Mouse (Mus musculus) forebrain, postnatal 0 days (tissue): Measurements from ENCODE around the gene Jmjd8. TPM values are rescaled to one million over a fixed set of nuclear protein-coding genes. Genes with fewer than 3 reads are reported as not detected.
A peak's percentile ranks its signal among the peaks of the same experiment; 100 is the strongest.

Experiments
- ATAC-seq: fragments of 200-750 bp; cut with Nextera tagmentation; 2 replicates; pipeline ENCODE4 v1.8.0; 2017; ENCODE audit warnings: mild to moderate bottlenecking, moderate library complexity
- DNase-seq: peaks from one replicate; pipeline ENCODE4 v3.0.0-alpha.2; 2015
- H3K27ac ChIP-seq: fragments of 300-500 bp; sonication (generic); 2 replicates; pipeline ENCODE4 v1.5.1; 2014; ENCODE audit warnings: low read depth, mild to moderate bottlenecking, antibody characterized with exemption, low read length, moderate library complexity, mixed read lengths
- H3K27me3 ChIP-seq: fragments of 300-500 bp; sonication (generic); 2 replicates; pipeline ENCODE4 v1.6.1; 2014; ENCODE audit warnings: mild to moderate bottlenecking, low read length, mixed read lengths; ENCODE audit not compliant: insufficient read depth
- H3K36me3 ChIP-seq: fragments of 300-500 bp; sonication (generic); 2 replicates; pipeline ENCODE4 v1.6.1; 2014; ENCODE audit warnings: mild to moderate bottlenecking, moderate library complexity; ENCODE audit not compliant: insufficient read depth
- H3K4me1 ChIP-seq: fragments of 300-500 bp; sonication (generic); 2 replicates; pipeline ENCODE4 v1.6.1; 2014; ENCODE audit warnings: antibody characterized with exemption; ENCODE audit not compliant: insufficient read depth
- H3K4me2 ChIP-seq: fragments of 300-500 bp; sonication (generic); 2 replicates; pipeline ENCODE4 v1.6.1; 2014; ENCODE audit warnings: low read depth, mild to moderate bottlenecking, moderate library complexity
- H3K4me3 ChIP-seq: fragments of 300-500 bp; sonication (generic); 2 replicates; pipeline ENCODE4 v1.5.1; 2014; ENCODE audit warnings: low read depth, low read length, mixed read lengths
- H3K9ac ChIP-seq: fragments of 300-500 bp; sonication (generic); 2 replicates; pipeline ENCODE4 v1.6.1; 2014; ENCODE audit warnings: mild to moderate bottlenecking
- H3K9me3 ChIP-seq: fragments of 300-500 bp; sonication (generic); 2 replicates; pipeline ENCODE4 v1.6.1; 2016; ENCODE audit warnings: low read length
- CTCF ChIP-seq: sonication (generic); IDR thresholded peaks from 2 replicates; pipeline ENCODE4 v1.5.1; 2016; ENCODE audit warnings: antibody characterized with exemption, control low read depth, low read depth
- WGBS: fragments of 180-500 bp; shearing (Covaris S2); extraction: QIAGEN DNeasy Blood & Tissue Kit; methylation state at CpG from one replicate; pipeline ENCODE4 v1.1.7; 2014; 5-methylcytosine and 5-hydroxymethylcytosine counted together
- polyA plus RNA-seq: library from polyadenylated mRNA; unstranded; fragments of >200 nt; fragmentation: Nextera tagmentation; extraction: Ambion mirVana; gene quantifications from 2 replicates; pipeline ENCODE4 v1.2.1, GENCODE M21; 2015
- total RNA-seq: library from RNA; depleted of rRNA; stranded (reverse); fragments of >200 nt; gene quantifications from 2 replicates; pipeline ENCODE4 v1.2.3, GENCODE M21; 2014

Jmjd8 gene
- total and polyA plus RNA-seq, 2 experiments from 2014 or later = 49.5 to 52.2 TPM

DNA sequence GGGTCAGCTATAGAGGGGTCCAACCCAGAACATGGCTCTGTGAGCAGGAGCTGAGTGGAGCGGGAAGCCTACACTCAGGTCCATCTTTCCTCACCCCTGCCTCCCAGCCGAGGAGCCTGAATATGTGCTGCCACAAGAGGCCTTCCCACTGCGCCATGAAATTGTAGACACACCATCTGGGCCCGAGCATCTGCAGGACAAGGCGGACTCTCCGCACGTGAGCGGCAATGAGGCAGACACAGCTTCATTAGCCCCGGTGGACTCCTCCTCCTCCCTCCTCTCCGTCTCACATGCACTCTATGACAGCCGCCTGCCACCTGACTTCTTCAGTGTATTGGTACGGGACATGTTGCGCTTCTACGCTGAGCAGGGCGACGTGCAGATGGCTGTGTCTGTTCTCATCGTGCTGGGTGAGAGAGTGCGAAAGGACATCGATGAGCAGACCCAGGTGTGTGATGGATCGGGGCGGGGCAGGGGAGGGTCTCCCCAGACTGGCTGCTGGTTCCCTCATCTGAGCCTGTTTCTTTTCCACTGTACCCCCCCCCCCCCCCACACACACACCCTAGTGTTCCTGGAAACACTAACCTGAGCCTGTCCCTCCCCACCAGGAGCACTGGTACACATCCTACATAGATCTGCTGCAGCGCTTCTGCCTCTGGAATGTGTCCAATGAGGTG, 983 bp upstream of the Jmjd8 start:
- Histone ChIP-seq H3K36me3 (peaks cover 37% of the 10 kb centered on the region), H3K27me3 (no peaks in the 10 kb centered on the region), H3K4me3 (no peak overlapping the region), H3K4me1 (peaks cover 34% of the 10 kb centered on the region), H3K9ac (no peak overlapping the region; the same call in 1 of the 2 replicates), H3K9me3 (no peaks in the 10 kb centered on the region), H3K4me2 (no peak overlapping the region), H3K27ac (no peak overlapping the region)
- no peak for DNase-seq
- TF ChIP-seq CTCF = no peak
- 91% methylated on average over 22 of the region's 22 CpGs for WGBS
- ATAC-seq = no peak

DNA sequence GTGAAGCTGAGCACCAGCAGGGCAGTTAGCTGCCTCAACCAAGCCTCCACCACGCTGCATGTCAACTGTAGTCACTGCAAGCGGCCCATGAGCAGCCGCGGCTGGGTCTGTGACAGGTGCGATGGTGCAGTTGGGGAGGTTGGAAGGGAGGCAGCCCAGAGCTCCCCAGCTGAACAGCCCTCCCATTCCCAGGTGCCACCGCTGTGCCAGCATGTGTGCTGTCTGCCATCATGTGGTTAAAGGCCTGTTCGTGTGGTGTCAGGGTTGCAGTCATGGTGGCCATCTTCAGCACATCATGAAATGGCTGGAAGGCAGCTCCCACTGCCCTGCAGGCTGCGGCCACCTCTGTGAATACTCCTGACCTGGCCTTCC, 458 bp upstream of the Jmjd8 start:
- H3K9me3 ChIP-seq = no peaks in the 10 kb centered on the region
- H3K9ac ChIP-seq = peak overlapping the region; percentile 80
- 78% methylated on average over 8 of the region's 8 CpGs for WGBS
- no peak for TF ChIP-seq CTCF
- peak overlapping the region; percentile 58 for H3K4me2 ChIP-seq
- H3K27ac ChIP-seq = peak overlapping the region; percentile 95
- H3K27me3 ChIP-seq = no peaks in the 10 kb centered on the region
- DNase-seq = no peak
- peaks cover 34% of the 10 kb centered on the region for H3K4me1 ChIP-seq
- no peak for ATAC-seq
- H3K4me3 ChIP-seq = peak overlapping the region; percentile 52
- peaks cover 37% of the 10 kb centered on the region for H3K36me3 ChIP-seq

DNA sequence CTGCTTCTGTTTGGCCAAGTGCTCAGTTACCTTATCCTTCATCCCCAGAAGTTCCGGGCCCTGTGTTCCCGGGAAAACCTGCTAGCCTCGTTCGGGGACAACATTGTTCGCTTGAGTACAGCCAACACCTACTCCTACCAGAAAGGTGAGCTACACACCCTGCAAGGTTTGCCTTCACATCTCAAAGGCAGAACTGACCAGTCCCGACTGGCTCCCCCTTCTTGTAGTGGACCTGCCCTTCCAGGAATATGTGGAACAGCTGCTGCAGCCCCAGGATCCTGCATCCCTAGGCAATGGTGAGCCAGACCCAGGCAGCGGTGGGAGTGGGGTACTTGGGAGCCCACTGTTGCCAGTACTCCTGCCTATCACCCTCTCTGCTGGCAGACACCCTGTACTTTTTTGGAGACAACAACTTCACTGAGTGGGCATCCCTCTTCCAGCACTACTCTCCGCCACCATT, 921 bp downstream of the Jmjd8 start:
- TF ChIP-seq CTCF = no peak
- Histone ChIP-seq H3K27me3 (no peaks in the 10 kb centered on the region), H3K4me1 (peaks cover 30% of the 10 kb centered on the region), H3K9ac (peak overlapping the region; percentile 80), H3K4me2 (peak overlapping the region; percentile 58), H3K27ac (peak overlapping the region; percentile 95), H3K4me3 (peak overlapping the region; percentile 52), H3K9me3 (no peaks in the 10 kb centered on the region), H3K36me3 (peaks cover 37% of the 10 kb centered on the region)
- no peak for DNase-seq
- 44% methylated on average over 8 of the region's 8 CpGs for WGBS
- ATAC-seq = no peak

DNA sequence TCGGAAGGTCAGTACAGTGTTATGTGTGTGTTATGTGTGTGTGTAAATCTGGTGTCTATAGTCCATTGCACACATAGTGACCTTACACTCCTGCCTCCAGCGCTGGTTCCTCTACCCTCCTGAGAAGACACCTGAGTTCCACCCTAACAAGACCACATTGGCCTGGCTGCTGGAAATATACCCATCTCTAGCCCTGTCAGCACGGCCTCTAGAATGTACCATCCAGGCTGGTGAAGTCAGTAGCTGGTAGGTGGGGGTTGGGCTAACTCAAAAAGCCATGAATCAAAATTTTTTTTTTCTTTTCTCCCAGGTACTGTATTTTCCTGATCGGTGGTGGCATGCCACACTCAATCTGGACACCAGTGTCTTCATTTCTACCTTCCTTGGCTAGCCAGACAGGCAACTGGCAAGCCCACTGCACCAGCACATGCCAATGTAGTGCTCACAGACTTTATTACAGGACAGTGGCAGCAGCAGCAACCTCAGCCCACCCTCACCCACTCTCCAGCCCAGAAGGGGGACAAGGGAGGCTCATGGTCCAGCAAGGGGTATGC, 1.6 kb downstream of the Jmjd8 start:
- no peak overlapping the region for H3K9ac ChIP-seq
- WGBS = 87% methylated on average over 4 of the region's 4 CpGs
- peaks cover 26% of the 10 kb centered on the region for H3K4me1 ChIP-seq
- H3K27me3 ChIP-seq = no peaks in the 10 kb centered on the region
- H3K4me3 ChIP-seq = peak overlapping the region; percentile 52; the same call in 1 of the 2 replicates
- no peak overlapping the region for H3K27ac ChIP-seq
- DNase-seq (no peak), ATAC-seq (no peak)
- peak overlapping the region; percentile 58 for H3K4me2 ChIP-seq
- H3K9me3 ChIP-seq = no peaks in the 10 kb centered on the region
- TF ChIP-seq CTCF = no peak
- H3K36me3 ChIP-seq = peaks cover 37% of the 10 kb centered on the region

DNA sequence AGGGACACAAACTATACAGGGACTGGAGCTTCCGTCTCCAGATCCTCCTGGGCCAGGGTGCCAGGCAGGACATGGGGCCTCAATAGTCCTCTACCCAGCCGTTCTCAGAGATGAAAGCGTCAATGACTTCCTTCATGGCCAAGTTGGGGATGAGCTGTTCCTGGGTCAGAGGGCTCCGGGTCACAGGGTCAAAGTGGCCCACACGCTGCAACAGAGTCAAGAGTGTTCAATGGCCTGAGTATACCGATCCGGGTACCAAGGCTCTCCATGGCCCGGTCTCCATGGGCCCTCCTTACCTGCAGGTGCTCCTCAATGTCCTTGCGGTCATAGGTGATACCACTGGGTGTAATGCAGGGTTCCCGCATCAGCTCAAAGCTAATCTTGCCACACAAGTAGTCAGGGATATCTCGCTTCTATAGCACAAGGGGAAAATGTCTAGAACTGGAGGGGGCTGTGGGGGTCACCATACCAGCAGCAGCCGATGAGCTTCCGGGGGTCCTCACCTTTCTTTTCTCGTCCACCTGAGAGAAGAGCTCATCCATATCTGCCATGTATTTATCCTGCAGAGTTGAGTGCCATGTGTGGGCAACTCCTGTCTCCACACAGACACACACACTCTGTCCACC, 2.3 kb downstream of the Jmjd8 start:
- Histone ChIP-seq H3K4me2 (peak overlapping the region; percentile 89; the same call in 1 of the 2 replicates), H3K27ac (no peak overlapping the region), H3K9me3 (no peaks in the 10 kb centered on the region), H3K27me3 (no peaks in the 10 kb centered on the region), H3K4me1 (peaks cover 31% of the 10 kb centered on the region), H3K9ac (no peak overlapping the region), H3K36me3 (peaks cover 36% of the 10 kb centered on the region), H3K4me3 (no peak overlapping the region)
- no peak for ATAC-seq
- TF ChIP-seq CTCF = no peak
- 86% methylated on average over 14 of the region's 14 CpGs for WGBS
- DNase-seq = no peak

DNA sequence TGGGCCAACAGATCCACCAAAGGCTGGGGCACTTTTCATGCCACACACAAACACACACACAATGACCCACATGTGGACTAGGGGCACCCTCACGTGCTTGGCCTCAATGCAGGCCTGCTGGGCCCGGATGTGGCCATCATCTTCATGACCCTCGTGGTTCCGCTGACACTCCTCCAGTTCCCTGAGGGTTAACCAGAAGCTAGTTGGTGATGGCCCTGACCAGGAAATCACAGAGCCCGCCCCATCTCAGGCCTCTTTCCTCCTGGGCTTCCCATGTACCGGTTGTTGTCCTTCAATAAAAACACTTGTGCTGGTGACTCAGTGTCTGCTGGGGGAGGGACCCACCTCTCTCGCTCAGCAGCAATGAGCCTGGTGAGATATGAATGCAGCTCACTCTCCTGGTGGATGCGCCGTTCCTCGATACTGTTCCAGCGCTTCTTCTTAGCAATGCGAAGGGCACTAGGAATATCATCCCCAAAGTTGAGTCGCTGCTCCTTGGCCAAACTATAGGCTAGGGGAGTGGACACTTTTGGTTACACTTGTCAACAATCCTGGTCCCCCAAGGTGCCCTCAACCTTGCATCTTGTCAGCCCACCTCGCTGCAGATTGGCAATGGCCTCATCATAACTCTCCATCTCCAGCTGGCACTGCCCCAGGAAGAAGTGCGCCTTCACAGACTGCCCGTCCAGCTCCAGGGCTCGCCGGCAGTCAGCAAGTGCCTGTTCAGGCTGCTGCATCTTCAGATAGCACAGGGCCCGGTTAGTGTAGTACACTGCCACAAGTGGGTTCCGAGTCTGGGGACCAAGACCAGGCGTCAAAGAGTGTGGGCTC, 3.0 kb downstream of the Jmjd8 start:
- peak overlapping the region; percentile 89 for H3K4me2 ChIP-seq
- H3K36me3 ChIP-seq = peaks cover 29% of the 10 kb centered on the region
- H3K27me3 ChIP-seq = no peaks in the 10 kb centered on the region
- H3K27ac ChIP-seq = peak overlapping the region; percentile 93; the same call in 1 of the 2 replicates
- peak overlapping the region; percentile 76 for H3K9ac ChIP-seq
- peak overlapping the region; percentile 59 for H3K4me3 ChIP-seq
- ATAC-seq = no peak
- DNase-seq = no peak
- H3K9me3 ChIP-seq = no peaks in the 10 kb centered on the region
- 61% methylated on average over 21 of the region's 21 CpGs for WGBS
- peaks cover 38% of the 10 kb centered on the region for H3K4me1 ChIP-seq
- no peak for TF ChIP-seq CTCF
